In the genomic region with DNA sequence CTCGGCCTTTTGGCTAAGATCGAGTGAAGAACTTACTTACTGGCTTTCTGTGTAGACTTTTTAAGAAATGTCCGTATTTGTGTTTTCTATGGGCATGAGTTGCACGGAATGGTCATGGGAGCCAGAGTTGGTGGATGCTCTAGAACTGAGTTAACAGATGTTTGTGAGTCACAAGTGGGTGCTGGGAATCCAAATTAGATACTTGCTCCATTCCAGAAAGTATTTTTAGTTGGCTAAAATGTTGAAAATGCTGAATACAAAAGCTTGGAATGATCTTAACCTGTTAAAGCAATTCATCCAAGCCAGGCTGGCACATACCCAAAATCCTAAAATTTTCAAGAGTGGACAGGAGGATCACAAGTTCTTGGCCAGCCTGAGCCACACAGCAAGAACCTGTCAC, we compare ENCODE assay signal across 9 mouse cellular contexts.
"Had no signal": no experiment of that assay in that cellular context is flagged by ENCODE, and none has a peak within 500 bp of the region (broad histone marks: within the 10 kb centered on the region; RNA-seq: fewer than 3 reads in every experiment).

No protein-coding gene starts in this region.

- DNase-seq: kidney, adult 8-10 months; kidney, postnatal 25 days; liver; liver, embryonic 13.5 days; liver, postnatal 0 days; lung, postnatal 14 days; retina, postnatal 1 day had no signal

- ATAC-seq: intestine, postnatal 0 days; liver, postnatal 0 days; midbrain, embryonic 15.5 days had no signal
